Comparison of ENCODE assay signal across 8 mouse cellular contexts in genomic region chr5:23893864-23894771, GRCm38 (mm10). TPM values are rescaled to one million over a fixed set of nuclear protein-coding genes. Genes with fewer than 3 reads are reported as not detected.
DNase-seq lines count a peak whose midpoint lies in the region; ATAC-seq lines count a peak whose summit lies in the region.

No protein-coding gene starts in this region.

- peak overlapping the region; percentile 39 for H3K4me2 ChIP-seq in liver, embryonic 15.5 days
- H3K4me2 ChIP-seq in forebrain, embryonic 11.5 days (ENCODE audit: low read depth, low read length, severe bottlenecking): no peak overlapping the region

- 0 out of 2 replicates have a peak overlapping the region, but pooled peaks have one; percentile 0 for H3K27ac ChIP-seq in brown adipose tissue, adult 24 weeks (replicated peaks; ENCODE audit: low read depth, low read length)
- no peak overlapping the region for H3K27ac ChIP-seq in liver, embryonic 15.5 days (replicated peaks)
- H3K27ac ChIP-seq in forebrain, embryonic 11.5 days (ENCODE audit: low read depth, low read length): no peak overlapping the region

- intact Hi-C loops in left cerebral cortex, postnatal 4 days (cut with DNase I): no loop called here
- intact Hi-C loops in heart, postnatal 25 days (cut with DNase I): no loop called here

- peak overlapping the region; percentile 12; the same call in 1 of the 2 replicates for H3K4me3 ChIP-seq in brown adipose tissue, adult 24 weeks (ENCODE audit: insufficient read depth, low read depth, low read length)
- peak overlapping the region; percentile 18; the same call in 1 of the 2 replicates for H3K4me3 ChIP-seq in liver, embryonic 15.5 days (replicated peaks)
- no peak overlapping the region for H3K4me3 ChIP-seq in forebrain, embryonic 11.5 days (ENCODE audit: low read depth, low read length)

- ATAC-seq in liver, embryonic 15.5 days (ENCODE audit: insufficient read depth): no peak
- ATAC-seq in forebrain, embryonic 11.5 days (replicated peaks; ENCODE audit: low FRiP score): no peak

- H3K9ac ChIP-seq in liver, embryonic 15.5 days: no peak overlapping the region; the same call in 1 of the 2 replicates
- no peak overlapping the region for H3K9ac ChIP-seq in forebrain, embryonic 11.5 days (ENCODE audit: low read length)

- WGBS in liver, embryonic 15.5 days (ENCODE audit: insufficient replicate concordance): 27% methylated on average over 11 of the region's 11 CpGs
- 73% methylated on average over 11 of the region's 11 CpGs for WGBS in forebrain, embryonic 11.5 days

- no peaks in the 10 kb centered on the region for H3K9me3 ChIP-seq in liver, embryonic 15.5 days (replicated peaks)
- no peaks in the 10 kb centered on the region for H3K9me3 ChIP-seq in forebrain, embryonic 11.5 days (ENCODE audit: control insufficient read depth, low read length)

- H3K27me3 ChIP-seq in liver, embryonic 15.5 days: peaks cover 11% of the 10 kb centered on the region; the same call in 1 of the 2 replicates
- H3K27me3 ChIP-seq in forebrain, embryonic 11.5 days (ENCODE audit: control insufficient read depth, insufficient read depth, low read length): no peaks in the 10 kb centered on the region

- DNase-seq in left cerebral cortex, postnatal 4 days: peak; percentile 74
- no peak for DNase-seq in left cerebral cortex, adult 9 months (ENCODE audit: low spot score in 2 of 2)
- peak; percentile 38 for DNase-seq in heart, postnatal 25 days (ENCODE audit: low spot score)
- DNase-seq in spleen, postnatal 36 days (ENCODE audit: low spot score in 2 of 2): peak; percentile 58 to 68
- DNase-seq in forebrain, embryonic 11.5 days (ENCODE audit: low spot score): no peak
- no peak for DNase-seq in thymus, postnatal 25 days

- no peaks in the 10 kb centered on the region for H3K36me3 ChIP-seq in liver, embryonic 15.5 days (replicated peaks)
- no peaks in the 10 kb centered on the region for H3K36me3 ChIP-seq in forebrain, embryonic 11.5 days (ENCODE audit: control insufficient read depth, insufficient read depth, low read length)

- no peaks in the 10 kb centered on the region; the same call in 1 of the 2 replicates for H3K4me1 ChIP-seq in brown adipose tissue, adult 24 weeks (ENCODE audit: control insufficient read depth, insufficient read depth, insufficient read length, low read length)
- H3K4me1 ChIP-seq in liver, embryonic 15.5 days (replicated peaks): peaks cover 21% of the 10 kb centered on the region
- H3K4me1 ChIP-seq in forebrain, embryonic 11.5 days (replicated peaks; ENCODE audit: control insufficient read depth, insufficient read depth, low read length): no peaks in the 10 kb centered on the region

RNA-seq across cellular contexts. Expression of gene Tomm7, which starts 50.2 kb away (rescaled TPM):
- 10 to 100 TPM; 54.3 to 57.5 TPM for total RNA-seq in left cerebral cortex, postnatal 4 days (2021)
- polyA plus RNA-seq in brown adipose tissue, adult 24 weeks (2012; ENCODE audit: insufficient read depth, insufficient read length, missing spikeins): 213 and 234 TPM in 2 replicates
- total RNA-seq in heart, postnatal 25 days (2021): 100 to 1,000 TPM; 102 to 106 TPM
- 49.5 and 59.8 TPM in 2 replicates for polyA plus RNA-seq in liver, embryonic 15.5 days (2015; fragmentation: Nextera tagmentation; extraction: Ambion mirVana)
- 122 and 132 TPM in 2 replicates for polyA plus RNA-seq in forebrain, embryonic 11.5 days (2014; fragmentation: Nextera tagmentation; extraction: Ambion mirVana)

Comparison
In these comparisons a context has a peak if more than half of its experiments do, and no peak if none do; other contexts are left out.
1. DNase-seq: peak in left cerebral cortex, postnatal 4 days (single experiment), heart, postnatal 25 days (single experiment) and spleen, postnatal 36 days (2 of 2); none in left cerebral cortex, adult 9 months (0 of 2), forebrain, embryonic 11.5 days (single experiment) and thymus, postnatal 25 days (single experiment).